Mouse (Mus musculus): ENCODE results near the gene Cd80.
"Not testable (repeated sequence)": the region's sequence is repeated elsewhere in the genome, so short reads cannot be mapped to it uniquely, and the experiment has no call there.

The Cd80 gene

DNA sequence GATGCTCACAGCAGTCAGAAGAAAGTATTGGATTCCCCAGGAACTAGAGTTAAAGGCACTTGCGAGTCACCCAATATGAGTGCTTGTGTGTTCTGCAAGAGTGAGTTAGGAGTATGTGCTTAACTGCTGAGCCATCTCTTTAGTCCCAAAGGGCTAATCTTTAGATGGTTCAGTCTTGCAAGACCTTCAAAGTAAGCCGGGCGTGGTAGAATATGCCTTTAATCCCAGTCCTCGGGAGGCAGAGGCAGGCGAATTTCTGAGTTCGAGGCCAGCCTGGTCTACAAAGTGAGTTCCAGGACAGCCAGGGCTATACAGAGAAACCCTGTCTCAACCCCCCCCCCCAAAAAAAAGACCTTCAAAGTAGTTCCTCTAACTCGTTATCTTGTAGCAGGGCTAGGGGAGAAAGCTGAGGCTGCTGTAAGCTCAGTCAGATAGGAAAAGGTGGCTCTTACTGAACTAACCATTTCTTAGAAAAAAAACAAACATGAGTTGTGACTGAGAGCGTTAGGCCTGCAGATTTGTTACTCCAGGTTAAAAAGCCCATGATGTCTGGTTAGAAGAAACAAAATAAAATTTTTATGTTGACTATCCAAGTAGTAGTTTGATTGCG, 19.4 kb downstream of the Cd80 start:
- DNase-seq: no peak

DNA sequence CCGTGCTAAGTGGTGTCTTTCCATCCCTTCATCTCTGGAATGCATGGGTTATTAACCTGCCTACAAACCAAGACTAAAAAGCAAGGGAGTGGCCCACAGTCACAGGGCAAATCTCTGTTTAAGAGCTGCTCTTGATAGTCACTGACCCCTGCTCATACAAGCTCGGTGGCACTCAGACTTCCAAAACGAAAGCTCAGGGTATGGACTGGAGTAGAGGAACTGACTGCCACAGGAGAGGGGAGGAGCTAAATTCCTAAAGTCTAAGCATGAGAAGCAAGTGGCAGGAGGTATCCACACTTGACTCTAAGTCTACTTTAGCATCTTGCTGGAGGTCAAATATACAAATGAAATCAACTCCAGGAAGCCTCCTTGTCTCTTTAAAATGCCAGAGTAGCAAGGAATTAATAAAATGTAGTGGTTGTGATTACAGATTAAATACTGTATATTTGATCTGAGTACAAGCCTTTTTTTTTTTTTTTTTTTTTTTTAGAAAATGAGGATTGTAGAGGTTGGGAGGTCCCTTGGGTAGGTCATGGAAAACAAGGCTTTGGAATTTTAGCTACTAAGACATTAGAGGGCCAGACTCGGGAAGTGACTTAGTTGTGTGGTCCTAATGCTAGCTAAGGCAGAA, 20.4 kb downstream of the Cd80 start:
- no peak for DNase-seq

DNA sequence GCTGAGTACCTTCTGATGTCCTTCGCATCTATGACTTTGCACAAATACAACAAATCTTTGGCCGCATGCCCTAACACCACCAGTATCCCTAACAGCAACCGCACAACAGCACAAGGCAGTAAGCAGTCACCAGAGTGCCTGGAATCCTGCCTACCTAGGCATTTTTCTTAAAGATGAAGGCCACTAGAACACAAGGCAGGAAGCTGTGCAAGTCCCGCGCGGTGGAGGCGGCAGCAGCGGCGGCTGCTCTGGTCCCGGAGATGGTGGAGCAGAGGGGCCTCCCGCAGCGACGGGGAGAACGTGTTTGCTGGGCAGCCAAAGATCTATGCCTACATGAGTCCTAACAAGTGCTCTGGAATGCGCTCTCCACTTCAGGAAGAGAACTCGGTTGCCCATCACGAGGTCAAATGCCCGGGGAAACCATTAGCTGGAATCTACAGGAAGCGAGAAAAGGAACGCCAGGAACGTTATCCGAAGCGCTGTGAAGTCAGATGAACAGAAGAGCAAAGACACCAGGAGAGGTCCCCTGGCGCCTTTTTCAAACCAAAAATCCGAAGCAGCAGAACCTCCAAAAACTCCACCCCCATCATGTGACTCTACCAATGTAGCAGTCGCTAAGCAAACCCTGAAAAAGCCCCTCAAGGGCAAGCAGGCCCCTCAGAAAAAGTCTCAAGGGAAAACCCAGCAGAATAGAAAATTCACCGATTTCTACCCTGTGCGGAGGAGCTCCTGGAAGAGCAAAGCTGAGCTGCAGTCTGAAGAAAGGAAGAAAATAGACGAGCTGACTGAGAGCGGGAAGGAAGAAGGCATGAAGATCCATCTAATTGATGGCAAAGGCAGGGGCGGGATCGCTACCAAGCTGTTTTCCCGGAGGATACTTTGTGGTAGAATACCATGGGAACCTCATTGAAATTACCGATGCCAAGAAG, 21.2 kb downstream of the Cd80 start:
- DNase-seq: peak; percentile 31

- not testable (repeated sequence) for DNase-seq
Measured at GRCm38 (mm10) chr16:38477241-38477608, 21.9 kb downstream of the Cd80 start.

- DNase-seq: no peak
Measured at GRCm38 (mm10) chr16:38478296-38478695, 22.9 kb downstream of the Cd80 start.

DNA sequence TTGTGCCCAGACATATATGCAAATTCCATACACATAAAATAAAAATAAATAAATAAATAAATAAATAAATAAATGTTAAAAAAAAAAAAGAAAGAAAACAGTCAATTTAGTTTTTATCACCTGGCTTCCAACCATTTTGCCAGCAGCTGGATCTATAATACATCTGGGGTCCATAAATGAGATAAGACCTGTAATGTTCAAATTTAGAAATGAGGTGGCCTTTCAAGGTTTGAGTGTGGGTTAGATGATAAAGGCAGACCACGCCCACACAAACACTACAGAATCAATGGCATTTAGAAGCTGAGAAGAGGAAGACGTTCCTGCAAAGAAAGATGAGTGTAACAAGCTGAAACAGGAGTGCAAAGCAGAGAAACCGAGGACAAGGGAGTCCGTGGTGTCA, 26.0 kb downstream of the Cd80 start:
- DNase-seq: no peak

- DNase-seq: peak; percentile 46
Measured at GRCm38 (mm10) chr16:38482780-38483562, 27.6 kb downstream of the Cd80 start.

- no peak for DNase-seq
Measured at GRCm38 (mm10) chr16:38483582-38484309, 28.4 kb downstream of the Cd80 start.

DNA sequence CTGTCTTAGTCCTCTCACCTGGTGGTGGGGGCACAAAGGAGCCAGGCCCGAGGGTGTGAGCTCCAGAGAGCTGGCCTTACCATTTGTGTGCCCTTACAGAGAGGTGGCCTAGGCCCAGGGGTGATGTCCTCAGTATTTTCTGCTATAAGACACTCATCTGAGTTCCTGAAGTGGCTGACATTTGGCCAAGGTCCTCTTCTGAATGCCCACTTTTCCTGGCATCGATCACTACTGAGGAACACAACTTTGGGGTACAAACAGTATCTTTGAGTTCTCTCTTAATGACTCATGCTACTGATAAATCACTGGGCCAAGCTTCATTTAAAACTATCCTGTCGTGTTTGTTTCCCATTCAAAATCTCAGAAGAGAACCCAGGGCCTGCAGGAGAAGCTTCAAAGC, 37.2 kb downstream of the Cd80 start:
- no peak for DNase-seq

- peak; percentile 27 for DNase-seq
Measured at GRCm38 (mm10) chr16:38493890-38494289, 38.5 kb downstream of the Cd80 start.

- DNase-seq: no peak
Measured at GRCm38 (mm10) chr16:38496604-38497140, 41.3 kb downstream of the Cd80 start.

- no peak for DNase-seq
Measured at GRCm38 (mm10) chr16:38502469-38502868, 47.1 kb downstream of the Cd80 start.

GRCm38 (mm10) chr16:38503528-38503927, 48.2 kb downstream of the Cd80 start:
- no peak for DNase-seq

GRCm38 (mm10) chr16:38506041-38506634, 50.8 kb downstream of the Cd80 start:
- peak; percentile 80 for DNase-seq

DNA sequence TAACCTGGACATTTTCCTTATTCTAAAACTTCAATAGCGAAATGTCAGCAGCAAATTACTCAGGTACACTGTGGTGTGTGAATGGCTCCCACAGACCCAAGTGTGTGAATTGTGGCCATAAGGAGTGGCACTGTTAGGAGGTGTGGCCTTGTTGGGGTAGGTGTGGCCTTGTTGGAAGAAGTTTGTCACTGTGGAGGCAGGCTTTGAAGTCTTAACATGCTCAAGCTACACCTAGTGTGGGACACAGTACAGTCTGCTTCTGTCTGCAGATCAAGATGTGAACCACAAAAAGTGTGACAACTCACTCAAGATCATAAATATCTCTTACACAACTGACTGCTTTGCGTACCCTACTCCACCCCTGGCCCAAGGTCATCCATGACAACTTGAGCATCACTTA, 55.5 kb downstream of the Cd80 start:
- DNase-seq: no peak

DNA sequence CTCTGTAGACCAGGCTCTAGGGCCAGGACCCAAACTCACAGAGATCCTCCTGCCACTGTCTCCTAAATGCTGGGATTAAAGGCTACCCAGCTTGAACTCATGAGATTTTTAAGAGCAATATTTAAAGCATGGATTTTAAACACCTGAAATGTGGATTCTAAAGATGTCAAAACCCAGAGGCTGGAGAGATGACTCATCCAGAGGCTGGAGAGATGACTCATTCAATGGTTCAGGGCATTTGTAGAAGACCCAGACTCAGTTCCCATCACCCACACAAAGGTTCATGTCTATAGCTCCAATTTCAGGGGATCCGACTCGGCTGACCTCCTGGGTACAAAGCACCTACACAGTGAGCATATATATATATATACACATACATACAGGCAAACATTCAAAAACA, 63.8 kb downstream of the Cd80 start:
- no peak for DNase-seq

DNA sequence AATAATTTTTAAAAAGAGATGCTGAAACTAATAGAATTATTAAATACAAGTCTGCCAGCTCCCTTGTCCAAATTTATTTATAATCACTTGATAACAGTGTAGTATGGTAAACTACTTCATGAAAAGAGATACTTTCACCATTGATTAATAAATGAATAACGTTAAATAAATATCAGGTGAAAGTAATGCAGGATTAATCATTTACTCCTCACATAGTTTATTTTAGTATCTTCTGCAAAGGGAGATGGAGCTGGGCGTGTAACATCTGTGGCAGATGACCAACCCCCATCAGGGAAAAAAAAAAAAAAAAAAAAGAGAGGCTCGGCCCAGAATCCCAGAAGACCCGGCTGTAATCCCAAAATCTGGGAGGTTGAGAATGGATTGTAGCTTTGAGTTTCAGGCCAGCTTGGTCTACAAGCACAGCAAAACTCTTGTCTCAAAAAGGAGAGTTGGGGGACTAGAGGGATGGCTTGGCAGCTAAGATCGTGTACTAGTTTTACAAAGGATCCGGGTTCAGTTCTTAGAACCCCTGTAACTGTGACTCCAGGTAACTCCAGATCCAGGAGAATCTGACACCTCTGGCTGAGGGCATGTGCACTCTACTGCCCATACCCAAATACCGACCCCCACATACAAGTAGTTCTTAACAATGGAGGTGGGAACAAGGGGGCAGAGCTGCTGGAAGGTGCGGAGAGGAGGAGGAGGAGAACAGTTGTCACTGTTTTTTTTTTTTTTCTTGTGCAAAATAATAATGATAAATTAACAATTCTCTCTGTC, 66.0 kb downstream of the Cd80 start:
- no peak for DNase-seq

GRCm38 (mm10) chr16:38522129-38523084, 67.0 kb downstream of the Cd80 start, which contains the start of gene Timmdc1:
Timmdc1 (minus strand) TSS chr16:38522663.
- DNase-seq: peak; percentile 98

GRCm38 (mm10) chr16:38526264-38526663, 70.9 kb downstream of the Cd80 start:
- DNase-seq: no peak

Measured in kidney, adult 9 months (tissue).